Mouse (Mus musculus) midbrain, embryonic 10.5 days (tissue): Measurements from ENCODE around the gene Cdh15. TPM values are rescaled to one million over a fixed set of nuclear protein-coding genes. Genes with fewer than 3 reads are reported as not detected.

ENCODE experiments used
- DNase-seq: peaks from one replicate; pipeline ENCODE4 v3.0.0-alpha.2; 2017; ENCODE audit warnings: low spot score
- H3K27ac ChIP-seq: fragments of 300-500 bp; sonication (generic); replicated peaks from 2 replicates; pipeline ENCODE4 v1.5.1; 2016; ENCODE audit warnings: mild to moderate bottlenecking
- H3K27me3 ChIP-seq: fragments of 300-500 bp; sonication (generic); 2 replicates; pipeline ENCODE4 v1.6.1; 2016; ENCODE audit warnings: low read depth, mild to moderate bottlenecking; ENCODE audit not compliant: poor library complexity, severe bottlenecking
- H3K36me3 ChIP-seq: fragments of 300-500 bp; sonication (generic); 2 replicates; pipeline ENCODE4 v1.6.1; 2016; ENCODE audit warnings: mild to moderate bottlenecking, moderate library complexity
- H3K4me1 ChIP-seq: fragments of 300-500 bp; sonication (generic); 2 replicates; pipeline ENCODE4 v1.6.1; 2016
- H3K4me3 ChIP-seq: fragments of 300-500 bp; sonication (generic); 2 replicates; pipeline ENCODE4 v1.5.1; 2016; ENCODE audit warnings: mild to moderate bottlenecking, moderate library complexity
- H3K9me3 ChIP-seq: fragments of 300-500 bp; sonication (generic); replicated peaks from 2 replicates; pipeline ENCODE4 v1.6.1; 2016; ENCODE audit warnings: mild to moderate bottlenecking
- WGBS: fragments of 180-500 bp; shearing (Covaris S2); methylation state at CpG from one replicate; pipeline ENCODE4 v1.1.7; 2016; 5-methylcytosine and 5-hydroxymethylcytosine counted together
- polyA plus RNA-seq: library from polyadenylated mRNA; unstranded; fragments of >200 nt; fragmentation: Nextera tagmentation; extraction: Ambion mirVana; gene quantifications from 2 replicates; pipeline ENCODE4 v1.2.1, GENCODE M21; 2016

Cdh15 gene
- polyA plus RNA-seq, 1 experiment from 2014 or later = 0.54 TPM

- Histone ChIP-seq H3K27me3 (peaks cover 14% of the 10 kb centered on the region), H3K9me3 (no peaks in the 10 kb centered on the region), H3K36me3 (no peaks in the 10 kb centered on the region), H3K4me3 (no peak overlapping the region), H3K27ac (no peak overlapping the region), H3K4me1 (peaks cover 9% of the 10 kb centered on the region)
- 58% methylated on average over 9 of the region's 9 CpGs for WGBS
- no peak for DNase-seq
These were observed 23.9 kb downstream of the Cdh15 start for GRCm38 (mm10) chr8:122871663-122872062.

- 63% methylated on average over 6 of the region's 6 CpGs for WGBS
- Histone ChIP-seq H3K36me3 (no peaks in the 10 kb centered on the region), H3K4me1 (peaks cover 9% of the 10 kb centered on the region), H3K9me3 (no peaks in the 10 kb centered on the region), H3K27ac (no peak overlapping the region), H3K4me3 (no peak overlapping the region), H3K27me3 (peaks cover 14% of the 10 kb centered on the region)
- no peak for DNase-seq
These were observed 25.4 kb downstream of the Cdh15 start for GRCm38 (mm10) chr8:122873171-122873570.

- H3K9me3 ChIP-seq = no peaks in the 10 kb centered on the region
- 73% methylated on average over 5 of the region's 5 CpGs for WGBS
- no peak for DNase-seq
- H3K4me1 ChIP-seq = peaks cover 12% of the 10 kb centered on the region
- no peak overlapping the region for H3K4me3 ChIP-seq
- peaks cover 4% of the 10 kb centered on the region for H3K27me3 ChIP-seq
- H3K36me3 ChIP-seq = no peaks in the 10 kb centered on the region
- H3K27ac ChIP-seq = no peak overlapping the region
These were observed 27.4 kb downstream of the Cdh15 start for GRCm38 (mm10) chr8:122875186-122875585.

GRCm38 (mm10) chr8:122878231-122878630 lies 30.5 kb downstream of the Cdh15 start:
- DNase-seq = no peak
- WGBS = 91% methylated on average over 3 of the region's 3 CpGs

GRCm38 (mm10) chr8:122880302-122880701 lies 32.5 kb downstream of the Cdh15 start:
- no peak for DNase-seq
- Histone ChIP-seq H3K4me3 (no peak overlapping the region), H3K36me3 (peaks cover 41% of the 10 kb centered on the region), H3K27ac (no peak overlapping the region), H3K4me1 (peaks cover 12% of the 10 kb centered on the region), H3K27me3 (no peaks in the 10 kb centered on the region), H3K9me3 (no peaks in the 10 kb centered on the region)
- WGBS = 61% methylated on average over 3 of the region's 3 CpGs

More at GRCm38 (mm10) chr8:122878231-122878630, 30.5 kb downstream of the Cdh15 start:
- H3K4me1 ChIP-seq = peaks cover 12% of the 10 kb centered on the region
- H3K27me3 ChIP-seq = no peaks in the 10 kb centered on the region
- H3K9me3 ChIP-seq = no peaks in the 10 kb centered on the region
- no peak overlapping the region for H3K27ac ChIP-seq
- no peak overlapping the region for H3K4me3 ChIP-seq
- H3K36me3 ChIP-seq = peaks cover 20% of the 10 kb centered on the region

GRCm38 (mm10) chr8:122883671-122884070 lies 35.9 kb downstream of the Cdh15 start:
- 90% methylated on average over 10 of the region's 10 CpGs for WGBS
- Histone ChIP-seq H3K27me3 (no peaks in the 10 kb centered on the region), H3K4me1 (peaks cover 12% of the 10 kb centered on the region), H3K27ac (no peak overlapping the region), H3K4me3 (no peak overlapping the region), H3K9me3 (no peaks in the 10 kb centered on the region), H3K36me3 (peaks cover 75% of the 10 kb centered on the region)
- no peak for DNase-seq

- H3K9me3 ChIP-seq = no peaks in the 10 kb centered on the region
- no peaks in the 10 kb centered on the region for H3K4me1 ChIP-seq
- 88% methylated on average over 12 of the region's 12 CpGs for WGBS
- DNase-seq = no peak
- H3K27me3 ChIP-seq = no peaks in the 10 kb centered on the region
- H3K4me3 ChIP-seq = no peak overlapping the region
- H3K36me3 ChIP-seq = peaks cover 100% of the 10 kb centered on the region
- H3K27ac ChIP-seq = no peak overlapping the region
These were observed 43.7 kb downstream of the Cdh15 start for GRCm38 (mm10) chr8:122891440-122891839.

- Histone ChIP-seq H3K4me3 (no peak overlapping the region), H3K36me3 (peaks cover 100% of the 10 kb centered on the region), H3K4me1 (no peaks in the 10 kb centered on the region), H3K27ac (no peak overlapping the region), H3K27me3 (no peaks in the 10 kb centered on the region), H3K9me3 (no peaks in the 10 kb centered on the region)
- WGBS = 92% methylated on average over 12 of the region's 12 CpGs
- no peak for DNase-seq
These were observed 45.7 kb downstream of the Cdh15 start for GRCm38 (mm10) chr8:122893451-122893850.

GRCm38 (mm10) chr8:122896317-122896716 lies 48.6 kb downstream of the Cdh15 start:
- no peak for DNase-seq
- H3K36me3 ChIP-seq = peaks cover 97% of the 10 kb centered on the region
- WGBS = 93% methylated on average over 11 of the region's 11 CpGs
- H3K27me3 ChIP-seq = no peaks in the 10 kb centered on the region
- no peaks in the 10 kb centered on the region for H3K4me1 ChIP-seq
- H3K4me3 ChIP-seq = no peak overlapping the region
- H3K9me3 ChIP-seq = no peaks in the 10 kb centered on the region
- H3K27ac ChIP-seq = no peak overlapping the region

- 94% methylated on average over 8 of the region's 8 CpGs for WGBS
- no peaks in the 10 kb centered on the region for H3K9me3 ChIP-seq
- H3K27ac ChIP-seq = no peak overlapping the region
- peaks cover 88% of the 10 kb centered on the region for H3K36me3 ChIP-seq
- H3K4me3 ChIP-seq = no peak overlapping the region
- DNase-seq = no peak
- H3K27me3 ChIP-seq = no peaks in the 10 kb centered on the region
- H3K4me1 ChIP-seq = peaks cover 1% of the 10 kb centered on the region
These were observed 49.4 kb downstream of the Cdh15 start for GRCm38 (mm10) chr8:122897200-122897599.

GRCm38 (mm10) chr8:122898018-122898417 lies 50.3 kb downstream of the Cdh15 start:
- Histone ChIP-seq H3K36me3 (peaks cover 80% of the 10 kb centered on the region), H3K27ac (no peak overlapping the region), H3K4me1 (peaks cover 9% of the 10 kb centered on the region), H3K27me3 (no peaks in the 10 kb centered on the region), H3K4me3 (no peak overlapping the region), H3K9me3 (no peaks in the 10 kb centered on the region)
- 89% methylated on average over 4 of the region's 4 CpGs for WGBS
- no peak for DNase-seq

GRCm38 (mm10) chr8:122898473-122898872 lies 50.7 kb downstream of the Cdh15 start:
- DNase-seq = no peak
- H3K9me3 ChIP-seq = no peaks in the 10 kb centered on the region
- no peak overlapping the region for H3K4me3 ChIP-seq
- no peaks in the 10 kb centered on the region for H3K27me3 ChIP-seq
- peaks cover 12% of the 10 kb centered on the region for H3K4me1 ChIP-seq
- 96% methylated on average over 12 of the region's 12 CpGs for WGBS
- peaks cover 76% of the 10 kb centered on the region for H3K36me3 ChIP-seq
- H3K27ac ChIP-seq = no peak overlapping the region

GRCm38 (mm10) chr8:122899085-122899484 lies 51.3 kb downstream of the Cdh15 start:
- peaks cover 17% of the 10 kb centered on the region for H3K4me1 ChIP-seq
- no peak overlapping the region for H3K27ac ChIP-seq
- H3K4me3 ChIP-seq = no peak overlapping the region
- H3K27me3 ChIP-seq = no peaks in the 10 kb centered on the region
- no peaks in the 10 kb centered on the region for H3K9me3 ChIP-seq
- no peak for DNase-seq
- WGBS = 89% methylated on average over 5 of the region's 5 CpGs
- H3K36me3 ChIP-seq = peaks cover 69% of the 10 kb centered on the region

GRCm38 (mm10) chr8:122901476-122901875 lies 53.7 kb downstream of the Cdh15 start:
- no peak overlapping the region for H3K27ac ChIP-seq
- peaks cover 56% of the 10 kb centered on the region for H3K36me3 ChIP-seq
- H3K27me3 ChIP-seq = no peaks in the 10 kb centered on the region
- WGBS = 95% methylated on average over 7 of the region's 7 CpGs
- H3K9me3 ChIP-seq = no peaks in the 10 kb centered on the region
- H3K4me1 ChIP-seq = peaks cover 30% of the 10 kb centered on the region
- no peak for DNase-seq
- H3K4me3 ChIP-seq = no peak overlapping the region
